22 mouse cellular contexts compared by ENCODE assay signal in the genomic region with DNA sequence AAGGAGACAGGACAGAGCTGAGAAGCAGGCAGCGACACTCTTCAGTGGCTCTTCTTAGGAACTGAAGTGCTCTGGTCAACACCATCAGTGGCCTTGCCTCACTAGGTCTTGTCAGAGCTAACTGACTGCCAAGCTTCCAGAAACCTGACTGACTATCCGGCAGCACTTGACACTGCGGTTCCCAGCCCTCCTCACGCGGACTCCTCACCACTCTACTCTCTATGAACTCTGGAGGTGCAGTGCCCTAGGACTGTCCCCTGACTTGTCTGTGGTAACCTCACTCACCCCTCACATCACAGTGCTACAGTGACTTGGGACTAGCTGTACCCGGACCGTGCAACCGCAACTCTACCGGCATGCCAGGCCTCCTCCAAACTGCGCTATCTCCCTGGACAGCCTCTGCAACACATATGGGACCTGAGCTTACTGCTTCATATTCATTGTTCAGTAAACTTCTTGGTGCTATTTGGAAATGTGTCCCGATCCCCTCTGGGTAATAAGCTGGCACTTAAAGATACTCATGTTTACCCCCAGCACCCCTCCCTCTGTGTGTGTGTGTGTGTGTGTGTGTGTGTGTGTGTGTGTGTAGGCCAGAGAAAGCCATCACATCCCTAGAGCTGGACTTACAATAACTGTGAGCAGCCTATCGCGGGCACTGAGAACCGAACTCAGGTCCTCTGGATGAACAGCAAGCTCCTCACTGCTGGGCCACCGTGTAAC.
"Had no signal": no experiment of that assay in that cellular context is flagged by ENCODE, and none has a peak within 500 bp of the region (broad histone marks: within the 10 kb centered on the region; RNA-seq: fewer than 3 reads in every experiment).

No protein-coding gene starts in this region.

- H3K9ac ChIP-seq: forebrain, postnatal 0 days; hindbrain, embryonic 12.5 days; hindbrain, embryonic 14.5 days; limb, embryonic 13.5 days; limb, embryonic 15.5 days had no signal

- H3K27me3 ChIP-seq: hindbrain, embryonic 12.5 days; limb, embryonic 13.5 days; limb, embryonic 15.5 days had no signal

- H3K9me3 ChIP-seq: hindbrain, embryonic 10.5 days; hindbrain, embryonic 12.5 days; limb, embryonic 13.5 days; limb, embryonic 15.5 days had no signal

- ATAC-seq: forebrain, postnatal 0 days; hindbrain, embryonic 16.5 days; inflammation-experienced regulatory T-cells, adult 6 months; intestine, embryonic 16.5 days had no signal

- H3K4me2 ChIP-seq: heart, embryonic 11.5 days; hindbrain, embryonic 12.5 days; hindbrain, embryonic 14.5 days; limb, embryonic 13.5 days; limb, embryonic 15.5 days had no signal

- H3K27ac ChIP-seq: hindbrain, embryonic 10.5 days; hindbrain, embryonic 12.5 days; hindbrain, embryonic 14.5 days; layer of hippocampus, adult 2 months; left cerebral cortex, adult 2 months; limb, embryonic 13.5 days; limb, embryonic 15.5 days had no signal

- DNase-seq: forebrain, postnatal 0 days; gastrocnemius, postnatal 25 days; heart, adult 18-20 months; heart, postnatal 10 days; heart, postnatal 4 days; kidney, adult 18-20 months; kidney, adult 8-10 months; kidney, postnatal 10 days; kidney, postnatal 25 days; kidney, postnatal 4 days; left cerebral cortex, postnatal 4 days had no signal

- H3K4me3 ChIP-seq: hindbrain, embryonic 10.5 days; hindbrain, embryonic 12.5 days; layer of hippocampus, adult 2 months; left cerebral cortex, adult 2 months; limb, embryonic 13.5 days; limb, embryonic 15.5 days had no signal
